Mouse (Mus musculus): ENCODE results near the gene Kcng1.

GRCm38 (mm10) chr2:168252639-168253292 lies 28.8 kb downstream of the Kcng1 start:
- peak; percentile 62 for TF ChIP-seq CTCF (IDR thresholded peaks at IDR 0.05; ENCODE audit: borderline replicate concordance, extremely low read depth, insufficient read depth, insufficient read length)
- no peak for TF ChIP-seq POLR2A (IDR thresholded peaks at IDR 0.05; ENCODE audit: borderline replicate concordance, extremely low read depth, insufficient read depth, insufficient read length, poor library complexity, severe bottlenecking)

Measured in brain, embryonic 14.5 days (tissue).